Comparison of ENCODE assay signal across 13 mouse cellular contexts in the genomic region with DNA sequence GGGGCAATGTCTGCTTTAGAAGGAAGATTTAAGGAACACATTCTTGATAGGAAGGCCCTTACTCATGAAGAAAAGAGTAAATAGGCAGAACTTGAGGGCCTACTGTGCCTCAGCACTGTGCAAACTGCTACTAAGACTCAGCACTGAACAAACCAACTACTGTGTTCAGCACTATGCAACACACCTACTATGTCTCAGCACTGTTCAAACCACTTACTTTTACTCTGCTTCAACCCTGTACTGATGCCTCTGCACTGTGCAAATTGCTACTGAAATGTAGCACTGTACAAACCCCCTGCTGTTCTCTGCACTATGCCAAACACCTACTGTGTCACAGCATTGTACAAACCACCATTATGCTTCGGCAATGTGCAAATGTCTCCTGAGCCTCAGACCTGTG.
"Had no signal": no experiment of that assay in that cellular context is flagged by ENCODE, and none has a peak within 500 bp of the region (broad histone marks: within the 10 kb centered on the region; RNA-seq: fewer than 3 reads in every experiment).

No protein-coding gene starts in this region.

- H3K4me3 ChIP-seq: limb, embryonic 15.5 days; liver, embryonic 12.5 days; midbrain, embryonic 10.5 days had no signal

- H3K4me1 ChIP-seq: limb, embryonic 15.5 days; liver, embryonic 12.5 days; midbrain, embryonic 10.5 days had no signal

- H3K36me3 ChIP-seq: limb, embryonic 15.5 days; liver, embryonic 12.5 days; midbrain, embryonic 10.5 days had no signal

- H3K4me2 ChIP-seq: limb, embryonic 15.5 days; liver, embryonic 12.5 days; lung, embryonic 14.5 days had no signal

- ATAC-seq: liver, embryonic 12.5 days had no signal

- H3K27me3 ChIP-seq: limb, embryonic 15.5 days; liver, embryonic 12.5 days had no signal

- H3K9me3 ChIP-seq: limb, embryonic 15.5 days; liver, embryonic 12.5 days; midbrain, embryonic 10.5 days had no signal

- H3K9ac ChIP-seq: limb, embryonic 15.5 days; liver, embryonic 12.5 days; lung, embryonic 14.5 days had no signal

- DNase-seq: kidney, adult 11 months; kidney, adult 9 months; kidney, postnatal 36 days; layer of hippocampus, postnatal 36 days; lung, embryonic 14.5 days; lung, postnatal 10 days; lung, postnatal 4 days; right cerebral cortex, postnatal 14 days; thymus, postnatal 4 days had no signal

- H3K27ac ChIP-seq: kidney, postnatal 0 days; limb, embryonic 15.5 days; liver, embryonic 12.5 days; midbrain, embryonic 10.5 days had no signal
